Mouse (Mus musculus) CH12.LX (cell line): ENCODE measurements at regions not wholly inside any gene's neighbourhood (a gene's known extent, or its start where the extent isn't known, plus 50 kb on each side); places are given as distances from the start of the nearest gene placed in this dataset.

Experiments used
- CHD2 ChIP-seq: IDR thresholded peaks from 2 replicates; pipeline ENCODE4 v1.6.1; 2011; ENCODE audit warnings: low read length, improper control_type of control experiment
- CTCF ChIP-seq, 2 experiments: IDR thresholded peaks in 1 of 2; conservative IDR thresholded peaks in 1 of 2; 2 replicates each; pipeline ENCODE4 v1.5.1; 2011 to 2012; ENCODE audit warnings: low read depth in 2 of 2, low read length in 2 of 2, improper control_type of control experiment in 1 of 2, inconsistent platforms in 1 of 2, mild to moderate bottlenecking in 1 of 2, moderate library complexity in 1 of 2
- E2F4 ChIP-seq: IDR thresholded peaks from 2 replicates; pipeline ENCODE4 v1.6.1; 2011; ENCODE audit warnings: low read depth, low read length, improper control_type of control experiment; ENCODE audit not compliant: insufficient replicate concordance
- POLR2A ChIP-seq: IDR thresholded peaks from 2 replicates; pipeline ENCODE4 v1.6.1; 2011; ENCODE audit warnings: low read depth, mild to moderate bottlenecking, improper control_type of control experiment, low read length
- RAD21 ChIP-seq: IDR thresholded peaks from 2 replicates; pipeline ENCODE4 v1.6.1; 2011; ENCODE audit warnings: low read depth, mild to moderate bottlenecking, low read length, improper control_type of control experiment, moderate library complexity
- ZNF384 ChIP-seq: IDR thresholded peaks from 2 replicates; pipeline ENCODE4 v1.6.1; 2012; ENCODE audit warnings: low read depth, low read length, improper control_type of control experiment, inconsistent platforms

- TF ChIP-seq CTCF (conservative IDR thresholded peaks at IDR 0.05 in 1 of 2, IDR thresholded peaks at IDR 0.05 in 1 of 2; ENCODE audit: low read depth in 2 of 2, low read length in 2 of 2) (no peak), E2F4 (no peak), CHD2 (no peak), ZNF384 (no peak), RAD21 (no peak), POLR2A (no peak)
Observed at GRCm38 (mm10) chr8:78086361-78086760, 126.7 kb upstream of the Ttc29 start.
